Mouse (Mus musculus) MEL (cell line): Measurements from ENCODE around the gene Hacl1. TPM values are rescaled to one million over a fixed set of nuclear protein-coding genes. Genes with fewer than 3 reads are reported as not detected.

Experiments used
- DNase-seq: peaks from one replicate; pipeline ENCODE4 v3.0.0; 2011; ENCODE audit warnings: low read depth, low spot score
- H3K27ac ChIP-seq: 2 replicates; pipeline ENCODE4 v1.5.1; 2012; ENCODE audit warnings: low read depth, mild to moderate bottlenecking, control low read depth, low read length, moderate library complexity; ENCODE audit not compliant: control insufficient read depth
- H3K27me3 ChIP-seq, 2 experiments: fragments of 150-350 bp in 1 of 2; sonication (generic) in 1 of 2; 2 replicates each; pipeline ENCODE4 v1.6.1; 2012; ENCODE audit warnings: low read length in 2 of 2, mild to moderate bottlenecking in 2 of 2, improper control_type of control experiment in 1 of 2, moderate library complexity in 1 of 2; ENCODE audit not compliant: insufficient read depth in 2 of 2, control insufficient read depth in 1 of 2
- H3K36me3 ChIP-seq, 2 experiments: 2 replicates each; pipeline ENCODE4 v1.6.1; 2012 to 2014; ENCODE audit warnings: low read length in 2 of 2, improper control_type of control experiment in 1 of 2, inconsistent platforms in 1 of 2, mild to moderate bottlenecking in 1 of 2; ENCODE audit not compliant: insufficient read depth in 2 of 2, control insufficient read depth in 1 of 2
- H3K4me1 ChIP-seq, 2 experiments: fragments of 150-350 bp in 1 of 2; sonication (generic) in 1 of 2; 2 replicates each; pipeline ENCODE4 v1.6.1; 2012; ENCODE audit warnings: low read length in 2 of 2, improper control_type of control experiment in 1 of 2, mild to moderate bottlenecking in 1 of 2; ENCODE audit not compliant: insufficient read depth in 2 of 2, control insufficient read depth in 1 of 2
- H3K4me3 ChIP-seq, 2 experiments: fragments of 150-350 bp in 1 of 2; sonication (generic) in 1 of 2; 2 replicates each; pipeline ENCODE4 v1.5.1; 2012; ENCODE audit warnings: low read depth in 2 of 2, low read length in 2 of 2, mild to moderate bottlenecking in 2 of 2, moderate library complexity in 2 of 2, control low read depth in 1 of 2, improper control_type of control experiment in 1 of 2; ENCODE audit not compliant: control insufficient read depth in 1 of 2, insufficient read depth in 1 of 2
- H3K79me2 ChIP-seq: 2 replicates; pipeline ENCODE4 v1.6.1; 2012; ENCODE audit warnings: mild to moderate bottlenecking, low read length, moderate library complexity; ENCODE audit not compliant: control insufficient read depth, poor library complexity, insufficient read depth
- H3K9ac ChIP-seq: 2 replicates; pipeline ENCODE4 v1.6.1; 2012; ENCODE audit warnings: low read depth, mild to moderate bottlenecking, control low read depth, low read length, moderate library complexity; ENCODE audit not compliant: control insufficient read depth, poor library complexity, severe bottlenecking
- H3K9me3 ChIP-seq: fragments of 150-350 bp; sonication (generic); replicated peaks from 2 replicates; pipeline ENCODE4 v1.6.1; 2012; ENCODE audit warnings: mild to moderate bottlenecking, low read length, improper control_type of control experiment, moderate library complexity; ENCODE audit not compliant: insufficient read depth
- CHD1 ChIP-seq: IDR thresholded peaks from 2 replicates; pipeline ENCODE4 v1.6.1; 2012; ENCODE audit warnings: low read depth, mild to moderate bottlenecking, inconsistent platforms, low read length, improper control_type of control experiment
- ELF1 ChIP-seq: IDR thresholded peaks from 2 replicates; pipeline ENCODE4 v1.6.1; 2014; ENCODE audit warnings: low read depth, mild to moderate bottlenecking, inconsistent platforms, low read length, improper control_type of control experiment, moderate library complexity
- EP300 ChIP-seq, 2 experiments: IDR thresholded peaks; 2 replicates each; pipeline ENCODE4 v1.6.1; 2011; ENCODE audit warnings: improper control_type of control experiment in 2 of 2, low read length in 2 of 2, low read depth in 1 of 2, mild to moderate bottlenecking in 1 of 2
- ETS1 ChIP-seq: IDR thresholded peaks from 2 replicates; pipeline ENCODE4 v1.6.1; 2012; ENCODE audit warnings: low read depth, mild to moderate bottlenecking, inconsistent platforms, low read length, improper control_type of control experiment, moderate library complexity
- GATA1 ChIP-seq: IDR thresholded peaks from 2 replicates; pipeline ENCODE4 v1.6.1; 2011; ENCODE audit warnings: low read depth, low read length, improper control_type of control experiment
- HCFC1 ChIP-seq: IDR thresholded peaks from 2 replicates; pipeline ENCODE4 v1.6.1; 2012; ENCODE audit warnings: low read depth, mild to moderate bottlenecking, inconsistent platforms, low read length, improper control_type of control experiment, moderate library complexity
- MAFK ChIP-seq: IDR thresholded peaks from 2 replicates; pipeline ENCODE4 v1.6.1; 2011; ENCODE audit warnings: low read depth, mild to moderate bottlenecking, low read length, improper control_type of control experiment, borderline replicate concordance
- MYB ChIP-seq: IDR thresholded peaks from 2 replicates; pipeline ENCODE4 v1.6.1; 2011; ENCODE audit warnings: mild to moderate bottlenecking, low read depth, low read length, improper control_type of control experiment
- MYC ChIP-seq: IDR thresholded peaks from 2 replicates; pipeline ENCODE4 v1.6.1; 2011; ENCODE audit warnings: low read depth, mild to moderate bottlenecking, low read length, improper control_type of control experiment, moderate library complexity
- NELFE ChIP-seq: IDR thresholded peaks from 2 replicates; pipeline ENCODE4 v1.6.1; 2011; ENCODE audit warnings: low read depth, low read length, improper control_type of control experiment
- NRF1 ChIP-seq: IDR thresholded peaks from 2 replicates; pipeline ENCODE4 v1.6.1; 2014; ENCODE audit warnings: low read depth, mild to moderate bottlenecking, inconsistent platforms, low read length, improper control_type of control experiment, moderate library complexity; ENCODE audit not compliant: poor library complexity, insufficient read depth, severe bottlenecking
- POLR2A ChIP-seq, 2 experiments: IDR thresholded peaks; 2 replicates each; pipeline ENCODE4 v1.6.1; 2011 to 2012; ENCODE audit warnings: low read length in 2 of 2, mild to moderate bottlenecking in 2 of 2, control low read depth in 1 of 2, improper control_type of control experiment in 1 of 2, low read depth in 1 of 2, moderate library complexity in 1 of 2; ENCODE audit not compliant: control insufficient read depth in 1 of 2, insufficient read depth in 1 of 2, poor library complexity in 1 of 2
- POLR2AphosphoS5 ChIP-seq: IDR thresholded peaks from 2 replicates; pipeline ENCODE4 v1.6.1; 2012; ENCODE audit warnings: low read depth, borderline replicate concordance, mild to moderate bottlenecking, inconsistent platforms, low read length, moderate library complexity, mixed read lengths
- RAD21 ChIP-seq: IDR thresholded peaks from 2 replicates; pipeline ENCODE4 v1.6.1; 2011; ENCODE audit warnings: mild to moderate bottlenecking, low read depth, low read length, improper control_type of control experiment
- RCOR1 ChIP-seq: IDR thresholded peaks from 2 replicates; pipeline ENCODE4 v1.6.1; 2012; ENCODE audit warnings: low read depth, mild to moderate bottlenecking, inconsistent platforms, low read length, improper control_type of control experiment
- SMC3 ChIP-seq: IDR thresholded peaks from 2 replicates; pipeline ENCODE4 v1.6.1; 2011; ENCODE audit warnings: low read depth, low read length, improper control_type of control experiment
- TAL1 ChIP-seq: IDR thresholded peaks from 2 replicates; pipeline ENCODE4 v1.6.1; 2012; ENCODE audit warnings: mild to moderate bottlenecking, inconsistent platforms, low read length, moderate library complexity, mixed read lengths
- TBP ChIP-seq: IDR thresholded peaks from 2 replicates; pipeline ENCODE4 v1.8.0; 2011; ENCODE audit warnings: low read depth, low read length, improper control_type of control experiment
- TCF12 ChIP-seq: IDR thresholded peaks from 2 replicates; pipeline ENCODE4 v1.6.1; 2014; ENCODE audit warnings: low read depth, mild to moderate bottlenecking, inconsistent platforms, low read length, improper control_type of control experiment, moderate library complexity
- USF2 ChIP-seq, 2 experiments: IDR thresholded peaks; 2 replicates each; pipeline ENCODE4 v1.6.1; 2011 to 2012; ENCODE audit warnings: improper control_type of control experiment in 2 of 2, low read length in 2 of 2, borderline replicate concordance in 1 of 2, inconsistent platforms in 1 of 2, low read depth in 1 of 2, mild to moderate bottlenecking in 1 of 2; ENCODE audit not compliant: insufficient read depth in 1 of 2
- ZC3H11A ChIP-seq: IDR thresholded peaks from 2 replicates; pipeline ENCODE4 v1.6.1; 2012; ENCODE audit warnings: low read depth, mild to moderate bottlenecking, inconsistent platforms, low read length, improper control_type of control experiment
- ZKSCAN1 ChIP-seq: IDR thresholded peaks from 2 replicates; pipeline ENCODE4 v1.6.1; 2012; ENCODE audit warnings: low read depth, mild to moderate bottlenecking, inconsistent platforms, low read length, improper control_type of control experiment, moderate library complexity
- ZMIZ1 ChIP-seq: IDR thresholded peaks from 2 replicates; pipeline ENCODE4 v1.6.1; 2012; ENCODE audit warnings: low read depth, mild to moderate bottlenecking, inconsistent platforms, low read length, improper control_type of control experiment, moderate library complexity
- ZNF384 ChIP-seq: IDR thresholded peaks from 2 replicates; pipeline ENCODE4 v1.6.1; 2012; ENCODE audit warnings: low read depth, mild to moderate bottlenecking, inconsistent platforms, low read length, improper control_type of control experiment
- polyA plus RNA-seq, 2 experiments: library from polyadenylated mRNA; stranded (reverse) in 1 of 2; unstranded in 1 of 2; fragments of >175 nt in 1 of 2; fragments of >200 nt in 1 of 2; gene quantifications; 2 replicates each; pipeline versions ENCODE4 v1.2.1 to v1.2.4; 2012; ENCODE audit warnings: low replicate concordance in 2 of 2, low read depth in 1 of 2; ENCODE audit not compliant: insufficient read length in 2 of 2, insufficient read depth in 1 of 2, missing spikeins in 1 of 2
- total RNA-seq: library from RNA; depleted of rRNA; stranded (reverse); fragments of 300-350 nt; gene quantifications from 2 replicates; pipeline ENCODE4 v1.2.3, GENCODE M21; 2012

Hacl1 gene
- total and polyA plus RNA-seq, 3 experiments = 7.7 to 13.3 TPM; not detected in 1

DNA sequence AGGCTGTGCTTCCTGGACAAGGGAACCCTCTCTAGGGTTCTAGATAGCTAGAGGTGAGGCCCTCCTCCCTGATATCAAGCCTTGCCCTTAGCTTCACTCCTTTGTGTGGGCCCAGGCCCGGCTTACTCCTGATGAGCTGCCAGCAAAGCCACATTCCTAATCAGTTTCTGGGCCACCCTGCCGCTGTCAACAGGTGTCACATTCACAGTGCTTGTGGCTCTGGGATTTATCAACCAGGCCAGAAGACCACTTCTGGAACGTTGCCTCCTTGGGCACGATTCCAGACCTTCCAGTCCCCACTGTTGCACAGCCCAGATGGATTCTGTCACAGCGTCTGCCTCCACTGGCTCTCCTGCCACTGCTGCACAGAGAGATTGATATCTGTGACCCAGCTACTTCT lies 80.2 kb downstream of the Hacl1 start:
- Histone ChIP-seq H3K27me3 (no peaks in the 10 kb centered on the region; a peak in 2 of 4 replicates), H3K9ac (no peak overlapping the region), H3K27ac (no peak overlapping the region), H3K36me3 (peaks cover 0 to 4% of the 10 kb centered on the region in 2 experiments; a peak in 2 of 4 replicates), H3K4me1 (peaks cover 0 to 10% of the 10 kb centered on the region in 2 experiments; a peak in 2 of 4 replicates), H3K79me2 (no peaks in the 10 kb centered on the region), H3K9me3 (no peaks in the 10 kb centered on the region), H3K4me3 (no peak overlapping the region)
- peak; percentile 74 for DNase-seq
- TF ChIP-seq RCOR1 (peak; percentile 55; the same call in 1 of the 2 replicates), HCFC1 (no peak), ZMIZ1 (no peak), TAL1 (peak; percentile 69), TCF12 (peak; percentile 89), RAD21 (no peak), NRF1 (no peak), MYC (no peak), ELF1 (no peak), TBP (no peak), ETS1 (0 out of 2 replicates have a peak, but pooled peaks have one; percentile 50), POLR2AphosphoS5 (no peak), GATA1 (peak; percentile 54), MYB (0 out of 2 replicates have a peak, but pooled peaks have one; percentile 17), CHD1 (no peak), ZKSCAN1 (no peak), MAFK (no peak; the same call in 1 of the 2 replicates), EP300 (IDR thresholded peaks at IDR 0.05; ENCODE audit: low read depth in 1 of 2, low read length in 2 of 2) (peak; percentile 57 to 80)

- Histone ChIP-seq H3K4me3 (no peak overlapping the region), H3K9me3 (no peaks in the 10 kb centered on the region), H3K36me3 (peaks cover 0 to 4% of the 10 kb centered on the region in 2 experiments; a peak in 2 of 4 replicates), H3K27ac (no peak overlapping the region), H3K4me1 (peaks cover 0 to 10% of the 10 kb centered on the region in 2 experiments; a peak in 2 of 4 replicates), H3K79me2 (no peaks in the 10 kb centered on the region), H3K9ac (no peak overlapping the region)
- no peak for DNase-seq
- TF ChIP-seq ZNF384 (no peak), NELFE (no peak), POLR2A (IDR thresholded peaks at IDR 0.05; ENCODE audit: control insufficient read depth in 1 of 2, insufficient read depth in 1 of 2, low read depth in 1 of 2, low read length in 2 of 2, poor library complexity in 1 of 2) (no peak), ZC3H11A (no peak), USF2 (IDR thresholded peaks at IDR 0.05; ENCODE audit: borderline replicate concordance in 1 of 2, insufficient read depth in 1 of 2, low read depth in 1 of 2, low read length in 2 of 2) (no peak), SMC3 (no peak)
- TF ChIP-seq, all 39 proteins: peak for 0
- no peaks in the 10 kb centered on the region; a peak in 2 of 4 replicates for H3K27me3 ChIP-seq
These were observed 81.9 kb downstream of the Hacl1 start for GRCm38 (mm10) chr14:31559216-31559615.
